19 mouse cellular contexts compared by ENCODE assay signal in genomic region chr7:38094353-38094752, GRCm38 (mm10). TPM values are rescaled to one million over a fixed set of nuclear protein-coding genes. Genes with fewer than 3 reads are reported as not detected.
DNase-seq lines count a peak whose midpoint lies in the region; ATAC-seq and TF ChIP-seq lines count a peak whose summit lies in the region.
"Had no signal": no experiment of that assay in that cellular context is flagged by ENCODE, and none has a peak within 500 bp of the region (broad histone marks: within the 10 kb centered on the region; RNA-seq: fewer than 3 reads in every experiment).

No protein-coding gene starts in this region.

- 85% methylated on average over 6 of the region's 6 CpGs for WGBS in cerebellum, adult 2 months
- 29% methylated on average over 6 of the region's 6 CpGs for WGBS in thymus, adult 2 months

- peak; percentile 93 for ATAC-seq in inflammation-experienced regulatory T-cells, adult 6 months
- ATAC-seq: midbrain, embryonic 16.5 days had no signal

- H3K4me3 ChIP-seq in cerebellum, adult 2 months (replicated peaks; ENCODE audit: insufficient read depth, low read depth, low read length), result no peak overlapping the region
- no peak overlapping the region for H3K4me3 ChIP-seq in thymus, adult 2 months (ENCODE audit: control insufficient read depth, insufficient read depth, low read length)
- H3K4me3 ChIP-seq: hindbrain, embryonic 13.5 days; left cerebral cortex, adult 2 months; limb, embryonic 10.5 days; neural tube, embryonic 12.5 days had no signal

- intact Hi-C loops in gastrocnemius, postnatal 36 days (cut with DNase I), result no loop called here

- TF ChIP-seq POLR2A in cerebellum, adult 2 months (IDR thresholded peaks at IDR 0.05; ENCODE audit: borderline replicate concordance, insufficient read depth, low read length), result no peak
- TF ChIP-seq POLR2A in thymus, adult 2 months (IDR thresholded peaks at IDR 0.05; ENCODE audit: control insufficient read depth, extremely low read depth, insufficient read depth, low read length, poor library complexity), result no peak

- H3K27me3 ChIP-seq in cerebellum, adult 2 months (ENCODE audit: control insufficient read depth, insufficient read depth, low read length), result no peaks in the 10 kb centered on the region
- no peaks in the 10 kb centered on the region for H3K27me3 ChIP-seq in thymus, adult 2 months (ENCODE audit: control insufficient read depth, insufficient read depth, low read length)
- H3K27me3 ChIP-seq: hindbrain, embryonic 13.5 days; neural tube, embryonic 12.5 days had no signal

- peaks cover 17% of the 10 kb centered on the region for H3K36me3 ChIP-seq in thymus, adult 2 months (ENCODE audit: control insufficient read depth, insufficient read depth, low read length)

- DNase-seq in cerebellum, adult 2 months, result no peak
- no peak for DNase-seq in cerebellum, adult 11-12 months
- DNase-seq in CD8-positive naive resting alpha-beta T cell, adult 2 months (ENCODE audit: low read depth in 2 of 2, low spot score in 2 of 2), result peak; percentile 44 to 58
- peak; percentile 37 for DNase-seq in thymus, adult 2 months
- no peak for DNase-seq in gastrocnemius, postnatal 36 days
- no peak for DNase-seq in testis, postnatal 10 days (ENCODE audit: low spot score)
- DNase-seq in urinary bladder, postnatal 25 days (ENCODE audit: low spot score), result no peak
- DNase-seq: adrenal gland, postnatal 14 days; cerebellum, adult 8-10 months; gastrocnemius, postnatal 10 days; kidney, adult 11 months; lung, adult 2 months had no signal

- peak overlapping the region; percentile 43; the same call in 1 of the 2 replicates for H3K27ac ChIP-seq in cerebellum, adult 2 months (ENCODE audit: insufficient read depth, low read length)
- H3K27ac ChIP-seq in thymus, adult 2 months (ENCODE audit: control insufficient read depth, insufficient read depth, low read length), result peak overlapping the region; percentile 90
- H3K27ac ChIP-seq: hindbrain, embryonic 13.5 days; kidney, postnatal 0 days; left cerebral cortex, adult 2 months; limb, embryonic 10.5 days; neural tube, embryonic 12.5 days had no signal

- no peak for TF ChIP-seq CTCF in cerebellum, adult 2 months (IDR thresholded peaks at IDR 0.05; ENCODE audit: borderline replicate concordance, insufficient read depth, low read depth, low read length)
- TF ChIP-seq CTCF in thymus, adult 2 months (IDR thresholded peaks at IDR 0.05; ENCODE audit: borderline replicate concordance, control insufficient read depth, extremely low read depth, insufficient read depth, low read length, poor library complexity), result no peak

- H3K4me1 ChIP-seq in cerebellum, adult 2 months (ENCODE audit: control insufficient read depth, insufficient read depth, low read length), result no peaks in the 10 kb centered on the region
- peaks cover 38% of the 10 kb centered on the region for H3K4me1 ChIP-seq in thymus, adult 2 months (replicated peaks; ENCODE audit: control insufficient read depth, insufficient read depth, low read length)
- H3K4me1 ChIP-seq: hindbrain, embryonic 13.5 days; neural tube, embryonic 12.5 days had no signal

RNA-seq across cellular contexts. Expression of gene Ccne1, which starts 13.0 kb away (rescaled TPM):
- 19.6 and 20.3 TPM in 2 replicates for polyA plus RNA-seq in cerebellum, adult 2 months (2012; rRNA removed)
- polyA plus RNA-seq in inflammation-experienced regulatory T-cells, adult 6 months (2017; shearing (Covaris generic)), result 10 to 100 TPM in 1 of 3 experiments, 1 to 10 TPM in 2; 2.7 to 11.0 (median 3.2) TPM
- polyA plus RNA-seq in thymus, adult 2 months (2012; rRNA removed), result 27.1 and 57.3 TPM in 2 replicates
- total RNA-seq in gastrocnemius, postnatal 36 days (2021), result 1 to 10 TPM in 1 of 2 experiments, under 1 TPM in 1; 0.49 to 1.5 TPM

Comparison
In these comparisons a context has a peak if more than half of its experiments do, and no peak if none do; other contexts are left out.
1. DNase-seq: peak in CD8-positive naive resting alpha-beta T cell, adult 2 months (2 of 2) and thymus, adult 2 months (single experiment); none in cerebellum, adult 2 months (0 of 2), cerebellum, adult 11-12 months (single experiment), gastrocnemius, postnatal 36 days (0 of 2), testis, postnatal 10 days (single experiment) and urinary bladder, postnatal 25 days (single experiment).